Mouse (Mus musculus) gastrocnemius, postnatal 14 days (tissue): ENCODE data around the gene Lbx2. TPM values are rescaled to one million over a fixed set of nuclear protein-coding genes. Genes with fewer than 3 reads are reported as not detected.

Experiments
- DNase-seq: peaks from one replicate; pipeline ENCODE4 v3.0.0; 2021; ENCODE audit warnings: mixed read lengths
- intact Hi-C: fragments of 180-260 bp; cut with DNase I; formaldehyde crosslinking; loops from one replicate; pipeline ENCODE4 v1.15.1; 2025; ENCODE audit warnings: low total_unique reads
- long read RNA-seq, 2 experiments: library from polyadenylated mRNA; stranded (forward); transcript quantifications; one replicate each; pipeline ENCODE4 v2.0.0; 2021
- total RNA-seq, 2 experiments: library from RNA; stranded (reverse); gene quantifications; 2 replicates each; pipeline ENCODE4 v1.2.3; 2021

Lbx2 gene
- total RNA-seq: under 1 TPM in 1 of 2 experiments, not detected in 1; 0.49 TPM
- long read RNA-seq, experiment 1: 0 reads
- long read RNA-seq, experiment 2: 0 reads

- DNase-seq: no peak
- intact Hi-C loops: no loop called here
Observed at GRCm38 (mm10) chr6:83086121-83087035, at the start of gene Lbx2. Lbx2 (plus strand) TSS chr6:83086367.

DNA sequence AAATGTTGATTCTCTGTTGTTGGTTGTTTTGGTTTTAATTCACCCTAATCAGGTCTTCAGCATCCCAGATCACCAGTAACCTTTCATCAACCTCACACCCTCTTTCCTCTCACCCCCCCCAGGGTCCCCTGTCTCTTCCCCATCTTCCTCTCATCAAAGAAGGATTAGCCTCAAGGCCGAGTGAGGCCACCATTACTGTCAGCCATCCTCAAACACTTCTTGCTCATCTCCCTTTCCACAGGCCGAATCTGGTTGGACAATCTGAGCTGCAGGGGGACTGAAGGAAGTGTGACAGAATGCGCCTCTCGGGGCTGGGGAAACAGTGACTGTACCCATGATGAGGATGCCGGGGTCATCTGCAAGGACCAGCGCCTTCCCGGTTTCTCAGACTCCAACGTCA lies 49.0 kb upstream of the Lbx2 start:
- intact Hi-C loops: no loop called here

DNA sequence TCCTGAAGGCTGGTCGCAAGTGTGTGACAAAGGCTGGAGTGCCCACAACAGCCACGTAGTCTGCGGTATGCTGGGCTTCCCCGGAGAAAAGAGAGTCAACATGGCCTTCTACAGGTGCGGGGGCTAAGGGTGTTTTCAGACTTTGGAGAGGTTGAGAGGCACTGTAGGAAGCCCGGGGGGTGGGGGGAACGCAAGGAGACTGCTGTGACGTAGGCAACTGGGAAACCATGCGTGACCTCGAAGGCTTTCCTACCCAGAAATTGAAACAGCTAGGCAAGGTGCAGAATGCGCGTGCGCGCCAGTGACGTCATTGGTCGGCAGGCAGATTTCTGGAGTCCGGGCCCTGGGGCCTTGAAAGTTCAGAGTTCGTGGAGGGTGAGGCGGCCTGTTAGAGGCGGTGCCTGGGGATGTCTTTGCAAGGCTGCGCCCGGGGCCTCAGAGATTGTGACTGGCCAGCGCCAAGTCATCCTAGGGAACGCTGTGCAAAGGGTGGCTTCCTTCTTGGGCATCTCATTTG lies 47.6 kb upstream of the Lbx2 start:
- intact Hi-C loops: no loop called here
- peak; percentile 89 for DNase-seq

More for the DNA sequence above, 49.0 kb upstream of the Lbx2 start:
- DNase-seq: no peak

GRCm38 (mm10) chr6:83040601-83041000 lies 45.6 kb upstream of the Lbx2 start:
- no peak for DNase-seq
- intact Hi-C loops: no loop called here

DNA sequence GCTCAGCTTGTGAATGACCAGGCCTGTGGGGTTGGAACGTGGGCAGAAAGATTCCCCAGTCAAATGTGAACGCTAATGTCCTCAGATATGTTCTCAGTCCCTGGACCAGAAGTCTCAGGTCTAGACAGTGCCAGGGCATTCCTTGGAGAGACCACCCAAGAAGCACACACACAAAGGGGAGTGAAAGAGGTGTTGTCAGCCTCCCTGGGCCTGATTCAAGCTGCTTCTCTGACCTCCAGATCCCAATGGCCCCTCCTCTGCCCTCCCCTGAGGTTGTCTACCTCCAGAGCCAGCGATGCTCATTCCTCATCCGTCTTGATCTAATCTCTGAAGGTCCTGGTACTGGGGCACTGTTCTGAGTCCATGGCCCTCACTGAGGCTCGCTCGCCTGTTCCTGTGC lies 42.6 kb upstream of the Lbx2 start:
- intact Hi-C loops: no loop called here
- DNase-seq: no peak

DNA sequence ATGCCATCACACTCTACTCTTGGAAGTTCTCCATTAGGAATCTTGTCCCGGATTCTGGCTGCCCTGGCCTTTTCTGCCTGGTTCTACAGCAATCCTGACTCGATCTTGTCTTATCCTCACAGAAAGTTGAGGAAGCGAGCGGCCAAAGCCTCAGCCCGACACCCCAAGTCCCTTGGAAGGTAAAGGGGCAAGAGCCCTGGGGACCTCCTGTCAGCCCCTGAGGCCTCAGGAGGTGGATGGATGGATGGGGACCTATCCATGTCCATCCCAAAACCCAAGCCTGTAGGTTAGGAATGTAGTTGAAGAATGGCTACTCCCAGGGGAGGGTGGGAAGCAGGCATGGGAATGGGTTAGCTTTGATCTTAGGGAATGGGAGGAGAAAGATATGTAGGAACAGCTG lies 42.2 kb upstream of the Lbx2 start:
- intact Hi-C loops: no loop called here
- DNase-seq: no peak

DNA sequence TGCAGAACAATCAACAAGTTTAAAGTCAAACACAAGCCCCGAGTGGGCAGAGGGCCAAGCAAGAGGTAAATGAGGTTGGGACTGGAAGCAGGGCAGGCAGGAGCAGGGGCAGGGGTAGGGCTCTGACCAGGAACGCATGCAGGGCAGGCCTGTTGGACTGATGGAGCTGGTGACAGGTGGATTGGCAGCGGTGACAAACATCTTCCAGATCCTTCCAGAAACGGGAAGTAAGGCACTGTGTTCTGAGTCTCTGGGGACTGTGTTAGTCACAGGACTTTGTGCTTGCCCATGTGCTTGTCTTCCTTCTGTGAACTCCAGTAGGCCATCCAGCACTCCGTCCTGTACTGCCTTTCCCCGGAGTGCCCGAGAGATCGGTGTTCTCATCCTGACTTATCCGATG lies 41.4 kb upstream of the Lbx2 start:
- no peak for DNase-seq
- intact Hi-C loops: loop anchor here (5.0 kb wide), 1 partner anchor 37 kb away; no protein-coding TSS in a partner anchor

- intact Hi-C loops: loop anchor here (5.0 kb wide), 1 partner anchor 42 kb away; no protein-coding TSS in a partner anchor
- DNase-seq: no peak
Observed at GRCm38 (mm10) chr6:83049367-83049766, 36.8 kb upstream of the Lbx2 start.

DNA sequence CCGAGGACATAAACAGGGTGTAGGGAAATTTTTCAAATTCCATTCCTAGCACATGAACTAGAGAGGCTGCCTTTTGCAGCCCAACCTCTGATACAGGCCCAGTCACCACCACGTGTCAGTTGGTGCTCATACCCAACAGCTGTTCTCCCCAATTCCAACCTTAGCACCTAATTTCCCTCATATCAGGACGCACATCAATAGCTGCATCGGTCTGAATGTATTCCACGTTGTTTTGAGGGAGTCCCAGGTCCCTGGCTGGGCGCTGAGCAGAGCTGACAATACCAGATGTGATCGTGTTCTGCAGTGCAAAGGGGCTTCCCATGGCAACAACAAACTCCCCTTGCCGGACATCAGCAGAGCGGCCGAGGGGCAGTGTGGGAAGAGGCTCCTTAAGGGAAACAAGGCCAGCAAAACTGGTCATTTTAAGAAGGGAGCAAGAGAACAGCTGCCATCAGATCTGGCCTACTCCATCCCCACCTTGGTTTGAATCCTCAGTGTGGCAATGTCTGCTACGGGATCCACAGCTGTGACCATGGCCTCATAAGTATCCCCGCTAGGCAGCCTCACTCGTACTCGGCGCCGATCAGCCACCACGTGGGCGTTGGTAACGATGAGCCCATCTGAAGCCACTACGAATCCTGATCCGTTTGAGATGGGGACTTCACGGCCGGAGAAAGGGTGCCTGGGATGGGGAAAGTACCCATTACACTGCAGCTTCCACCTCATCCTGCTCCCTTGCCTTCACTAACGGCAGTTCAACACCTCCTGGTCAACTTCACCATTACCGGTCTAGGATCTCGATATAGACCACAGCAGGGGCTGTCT lies 32.8 kb upstream of the Lbx2 start:
- intact Hi-C loops: no loop called here
- peak; percentile 27 for DNase-seq

- peak; percentile 95 for DNase-seq
- intact Hi-C loops: no loop called here
Observed at GRCm38 (mm10) chr6:83054074-83054851, 31.9 kb upstream of the Lbx2 start, which contains the start of gene Aup1. Aup1 (plus strand) TSS chr6:83054521.

DNA sequence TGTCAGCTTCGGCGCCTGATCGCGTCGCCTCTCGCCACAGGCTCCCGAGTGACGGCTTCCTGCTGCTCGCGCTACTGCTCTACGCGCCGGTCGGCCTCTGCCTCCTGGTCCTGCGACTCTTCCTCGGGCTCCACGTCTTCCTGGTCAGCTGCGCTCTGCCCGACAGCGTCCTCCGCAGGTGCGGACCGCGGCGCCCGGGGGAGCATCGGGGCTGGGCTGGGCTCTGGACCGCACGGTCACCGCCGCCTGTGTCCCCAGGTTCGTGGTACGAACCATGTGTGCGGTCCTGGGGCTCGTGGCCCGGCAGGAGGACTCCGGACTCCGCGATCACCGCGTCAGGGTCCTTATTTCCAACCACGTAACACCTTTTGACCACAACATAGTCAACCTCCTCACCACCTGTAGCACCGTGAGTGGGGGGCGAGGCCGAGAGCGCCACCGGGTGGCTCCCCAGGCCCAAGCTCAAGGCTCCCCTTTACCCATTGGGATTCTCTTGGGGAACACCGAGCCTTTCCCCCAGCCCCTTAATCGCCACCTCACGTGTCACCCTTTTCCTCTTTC lies 31.2 kb upstream of the Lbx2 start, which contains the start of gene Htra2:
Htra2 (minus strand) TSS at position 403 of the 561 bp plus-strand sequence.
- DNase-seq: no peak
- intact Hi-C loops: no loop called here

GRCm38 (mm10) chr6:83057790-83058189 lies 28.4 kb upstream of the Lbx2 start, which contains the start of gene Dqx1:
Dqx1 (plus strand) TSS chr6:83057844.
- no peak for DNase-seq
- intact Hi-C loops: no loop called here

DNA sequence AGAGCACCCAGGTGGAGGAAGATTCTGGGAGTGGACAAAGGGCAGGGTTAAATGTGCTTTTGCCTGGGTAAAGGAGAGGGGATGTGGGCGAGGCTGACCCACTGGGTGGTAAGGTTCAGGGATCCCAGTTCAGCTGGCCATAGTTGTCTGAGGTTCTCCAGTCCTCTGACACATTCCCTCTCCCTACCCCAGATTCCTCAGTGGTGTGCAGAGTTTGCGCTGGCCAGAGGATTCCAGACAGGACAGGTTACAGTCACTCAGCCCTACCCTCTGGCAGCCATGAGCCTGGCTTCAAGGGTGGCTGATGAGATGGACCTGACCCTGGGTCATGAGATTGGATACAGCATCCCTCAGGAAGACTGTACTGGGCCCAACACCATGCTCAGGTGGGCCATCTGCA lies 27.4 kb upstream of the Lbx2 start:
- intact Hi-C loops: no loop called here
- DNase-seq: no peak

DNA sequence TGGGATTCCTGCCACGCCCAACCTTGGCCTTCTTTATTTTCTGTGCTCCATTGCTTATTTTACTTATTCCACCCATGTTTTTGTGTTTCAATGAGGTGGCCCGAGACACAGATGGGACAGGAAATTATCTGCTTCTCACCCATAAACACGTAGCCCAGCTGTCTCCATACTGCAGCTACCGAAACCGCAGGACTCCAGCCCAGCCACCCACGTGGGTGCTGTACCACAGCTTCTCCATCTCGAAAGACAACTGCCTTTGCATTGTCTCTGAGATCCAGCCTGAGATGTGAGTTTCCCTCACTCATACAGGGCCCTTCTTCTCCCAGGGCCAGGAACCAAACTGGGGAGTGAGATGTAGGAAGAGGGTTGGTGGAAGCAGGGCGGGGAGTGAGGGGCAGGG lies 20.2 kb upstream of the Lbx2 start:
- no peak for DNase-seq
- intact Hi-C loops: no loop called here

- no peak for DNase-seq
- intact Hi-C loops: no loop called here
Observed at GRCm38 (mm10) chr6:83066441-83066840, 19.7 kb upstream of the Lbx2 start.

- no peak for DNase-seq
- intact Hi-C loops: no loop called here
Observed at GRCm38 (mm10) chr6:83068221-83068620, 17.9 kb upstream of the Lbx2 start.

DNA sequence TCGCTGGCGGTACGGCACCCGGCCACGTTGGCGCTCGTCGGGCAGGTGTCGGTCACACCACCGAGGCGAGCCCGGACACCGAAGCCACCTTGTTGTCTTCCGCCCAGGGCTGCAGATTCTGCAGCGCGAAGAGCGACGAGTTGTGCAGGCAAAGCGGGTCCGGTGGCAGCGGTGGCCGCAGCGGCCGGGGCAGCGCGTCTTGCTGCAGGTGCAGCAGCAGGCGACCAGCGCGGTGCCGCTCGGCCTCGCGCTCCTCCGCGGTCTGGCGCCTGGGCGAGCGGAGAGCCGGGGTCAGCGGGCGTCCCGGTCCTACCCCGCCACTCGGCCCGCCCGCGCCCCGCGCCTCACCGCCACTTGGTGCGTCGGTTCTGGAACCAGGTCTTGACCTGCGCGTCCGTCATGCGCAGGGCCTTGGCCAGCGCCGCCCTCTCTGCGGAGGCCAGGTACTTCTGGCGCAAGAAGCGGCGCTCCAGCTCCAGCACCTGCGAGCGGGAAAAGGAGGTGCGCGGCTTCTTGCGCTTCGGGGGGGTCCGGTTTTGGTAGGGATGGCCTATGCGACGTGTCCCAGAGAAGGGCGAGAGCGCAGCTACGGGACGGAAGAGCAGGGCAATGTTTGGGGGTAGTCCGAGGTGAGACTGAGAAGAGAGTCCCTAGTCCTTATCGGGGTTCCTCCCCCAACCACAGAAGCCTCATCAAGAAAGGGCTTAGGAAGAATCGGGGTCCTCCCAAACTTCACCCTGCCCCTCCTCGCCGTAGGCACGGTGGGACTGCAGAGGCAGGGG lies 17.3 kb upstream of the Lbx2 start:
- DNase-seq: no peak
- intact Hi-C loops: no loop called here
